Mouse (Mus musculus) heart, postnatal 10 days (tissue): ENCODE measurements around the gene Lsm5. TPM values are rescaled to one million over a fixed set of nuclear protein-coding genes. Genes with fewer than 3 reads are reported as not detected.

Source experiments
- DNase-seq, 2 experiments: peaks; one replicate each; pipeline ENCODE4 v3.0.0; 2021
- intact Hi-C: fragments of 180-260 bp; cut with DNase I; formaldehyde crosslinking; loops from one replicate; pipeline ENCODE4 v1.15.1; 2025
- total RNA-seq, 2 experiments: library from RNA; stranded (reverse); gene quantifications; 2 replicates each; pipeline ENCODE4 v1.2.3; 2021

Lsm5 gene
- total RNA-seq = 10 to 100 TPM; 21.5 to 22.2 TPM

DNA sequence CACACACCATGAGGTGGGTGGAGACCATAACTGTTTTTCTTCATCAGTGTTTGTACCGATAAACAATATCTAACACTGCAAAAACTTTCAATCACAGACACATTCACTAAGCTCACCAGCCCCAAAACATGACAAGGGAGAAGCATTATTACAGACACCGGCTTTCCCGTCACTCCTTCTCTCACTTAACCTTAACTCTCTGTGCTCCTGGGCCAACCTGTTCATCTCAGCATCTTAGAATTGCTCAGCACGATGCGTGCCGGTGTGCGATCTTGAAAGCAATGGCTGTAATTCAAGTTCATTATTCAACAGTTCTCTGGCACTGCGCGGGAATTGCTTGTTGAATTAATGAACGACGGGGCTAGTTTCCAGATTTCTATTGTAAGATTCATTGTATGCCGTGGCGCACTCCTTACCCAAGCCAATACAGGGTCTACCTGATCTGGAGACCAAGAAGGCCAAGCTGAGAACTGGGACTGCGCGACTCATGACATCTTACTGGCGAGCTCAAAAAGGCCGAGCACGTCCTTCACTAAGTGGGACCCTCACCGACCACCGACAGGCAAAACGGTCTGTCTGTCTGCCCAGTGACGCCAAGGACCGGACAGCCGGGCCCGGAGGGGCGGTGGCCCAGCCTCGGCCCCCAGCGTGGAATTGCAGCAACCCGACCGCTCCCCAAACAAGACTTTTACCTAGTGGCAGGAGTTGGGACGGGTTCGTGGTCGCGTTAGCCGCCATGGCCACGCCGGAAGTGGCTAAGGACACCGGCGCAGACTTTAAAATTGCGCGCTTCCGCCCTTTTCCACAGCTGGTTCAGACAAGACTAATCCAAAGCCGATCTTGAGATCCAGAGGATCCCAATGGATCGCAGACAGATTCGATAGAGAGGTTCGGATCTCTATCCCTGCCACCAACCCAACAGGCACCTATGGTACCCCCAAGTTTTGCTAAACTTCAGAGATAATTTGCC lies at the start of gene Lsm5:
TSS of gene Lsm5 (minus strand) at position 780 of the 970 bp plus-strand sequence.
- intact Hi-C loops = no loop called here
- DNase-seq = peak; percentile 90 to 93

DNA sequence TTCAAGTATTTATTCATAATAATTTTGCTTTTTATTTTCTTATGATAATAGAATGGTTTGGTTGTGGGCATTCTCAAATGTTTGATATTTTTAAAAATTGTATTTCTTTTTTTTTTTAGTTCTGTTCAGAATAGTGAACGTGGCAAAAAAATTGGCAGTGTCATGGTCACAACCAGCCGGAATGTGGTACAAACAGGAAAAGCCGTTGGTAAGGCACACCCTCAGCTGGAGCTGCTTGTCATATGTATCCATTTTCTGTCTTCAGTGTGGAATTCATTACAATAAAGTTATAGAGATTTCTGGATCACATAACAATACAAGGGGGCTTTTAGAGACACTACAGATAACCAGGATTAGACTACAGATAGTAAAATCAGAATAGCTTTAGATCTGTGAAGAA lies 49.2 kb upstream of the Lsm5 start:
- DNase-seq = no peak

DNA sequence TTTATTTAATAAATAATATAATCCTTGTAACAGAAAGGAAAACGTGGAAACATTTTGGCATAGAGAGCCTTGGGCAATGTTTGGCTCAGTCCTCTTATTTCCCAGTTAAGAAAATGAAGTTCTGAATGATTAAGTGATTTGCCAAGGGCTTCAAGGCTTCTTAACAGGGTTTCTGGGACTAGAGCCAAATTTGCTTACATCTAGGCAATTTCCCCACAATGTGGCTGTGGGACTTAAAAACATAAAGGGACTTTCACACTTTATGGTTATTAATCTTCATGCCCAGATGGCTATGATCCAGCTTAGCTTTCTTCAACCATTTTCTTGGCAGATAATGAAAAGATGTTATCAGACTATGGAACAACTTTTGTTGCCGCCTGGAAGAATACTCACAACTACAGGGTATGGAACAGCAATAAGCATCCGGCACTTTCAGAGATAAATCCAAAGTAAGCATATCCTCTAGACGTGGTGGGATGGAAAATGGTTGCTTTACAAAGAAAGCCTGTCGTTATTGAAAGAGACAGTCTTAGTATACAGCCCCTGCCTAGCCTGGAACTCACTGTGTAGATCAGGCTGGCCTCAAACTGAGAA lies 41.5 kb upstream of the Lsm5 start:
- intact Hi-C loops = no loop called here

More for the DNA sequence above, 49.2 kb upstream of the Lsm5 start:
- intact Hi-C loops = no loop called here

DNA sequence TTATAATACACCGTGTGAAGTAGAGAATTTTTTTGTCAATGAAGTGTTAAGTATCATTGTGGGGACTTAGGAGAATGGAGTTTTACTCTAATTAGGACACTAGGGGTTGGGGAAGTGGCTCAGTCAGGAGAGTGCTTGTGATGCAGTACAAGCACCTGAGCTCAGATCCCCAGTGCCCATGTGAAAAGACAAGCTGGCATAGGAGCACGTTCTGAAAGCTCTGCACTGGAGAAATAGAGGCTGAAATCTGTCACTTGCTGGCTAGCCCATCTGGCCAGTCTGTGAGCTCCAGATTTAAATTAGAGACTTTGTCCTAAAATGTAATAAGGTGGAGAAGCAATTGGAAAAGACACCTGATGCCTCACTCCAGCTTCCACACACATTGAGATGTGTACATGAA lies 28.0 kb upstream of the Lsm5 start:
- intact Hi-C loops = no loop called here
- DNase-seq = no peak

More for the DNA sequence above, 41.5 kb upstream of the Lsm5 start:
- no peak for DNase-seq

DNA sequence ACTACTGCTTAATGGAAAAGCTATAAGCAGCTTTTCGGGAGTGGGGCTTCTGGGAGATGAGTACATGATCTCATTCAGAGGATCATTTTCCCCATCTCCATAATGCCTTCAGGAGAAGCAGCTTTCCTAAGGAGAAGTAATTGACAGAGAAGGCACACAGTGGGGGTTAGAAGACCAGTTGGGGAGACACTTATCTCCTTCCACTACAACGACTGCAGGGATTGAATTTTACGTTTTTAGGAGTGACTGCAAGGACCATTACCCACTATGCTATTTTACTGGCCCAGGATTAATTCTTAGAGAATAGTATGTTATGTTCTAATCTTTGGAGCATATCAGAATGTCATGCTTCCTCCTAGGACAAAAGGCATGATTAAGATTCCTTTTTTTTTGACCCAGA lies 16.4 kb upstream of the Lsm5 start:
- intact Hi-C loops = no loop called here
- no peak for DNase-seq

DNA sequence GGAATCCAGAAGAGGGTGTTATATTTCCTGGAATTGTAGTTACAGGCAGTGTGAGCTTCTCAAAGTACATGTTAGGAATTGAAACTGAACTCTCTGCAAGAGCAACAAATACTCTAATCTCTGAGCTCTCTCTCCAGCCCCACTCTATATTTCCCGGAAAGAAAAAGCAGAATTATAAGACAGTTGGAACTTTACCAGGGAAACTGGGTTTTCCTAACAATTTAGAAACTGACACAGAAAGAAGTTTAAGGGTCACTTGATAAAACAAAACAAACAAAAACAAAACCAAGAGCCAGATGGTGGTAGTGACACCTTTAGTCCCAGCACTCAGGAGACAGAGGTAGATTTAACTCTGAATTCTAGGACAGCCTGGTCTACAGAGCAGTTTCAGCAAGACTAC lies 14.6 kb upstream of the Lsm5 start:
- DNase-seq = no peak
- intact Hi-C loops = loop anchor here (5.0 to 10.0 kb wide), 2 partner anchors 78 to 986 kb away; partner anchors contain the start of genes Kbtbd2 and Lancl2

DNA sequence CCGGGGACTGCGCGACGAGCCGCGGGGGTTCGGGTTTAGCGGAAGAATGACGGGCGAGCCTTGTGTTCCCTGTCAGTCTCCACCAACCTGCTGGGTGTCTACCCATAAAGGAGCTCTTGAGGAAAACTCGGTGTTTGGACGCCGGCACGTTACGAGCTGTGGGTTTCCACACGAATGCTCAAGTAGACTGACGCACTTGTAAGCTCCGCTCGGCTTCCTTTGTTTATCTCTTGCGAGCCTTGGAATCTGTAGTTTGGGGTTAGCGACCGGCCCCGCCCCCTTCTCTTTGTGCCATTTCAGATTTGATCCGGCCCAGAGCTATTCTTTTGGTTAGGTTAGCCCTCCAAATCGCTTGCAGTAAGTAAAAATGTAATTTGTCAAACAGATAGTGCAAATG lies 10.8 kb upstream of the Lsm5 start:
- DNase-seq = no peak
- intact Hi-C loops = loop anchor here (2.0 to 10.0 kb wide), 3 partner anchors 82 to 990 kb away; partner anchors contain the start of genes Kbtbd2, Lancl2 and Nt5c3

DNA sequence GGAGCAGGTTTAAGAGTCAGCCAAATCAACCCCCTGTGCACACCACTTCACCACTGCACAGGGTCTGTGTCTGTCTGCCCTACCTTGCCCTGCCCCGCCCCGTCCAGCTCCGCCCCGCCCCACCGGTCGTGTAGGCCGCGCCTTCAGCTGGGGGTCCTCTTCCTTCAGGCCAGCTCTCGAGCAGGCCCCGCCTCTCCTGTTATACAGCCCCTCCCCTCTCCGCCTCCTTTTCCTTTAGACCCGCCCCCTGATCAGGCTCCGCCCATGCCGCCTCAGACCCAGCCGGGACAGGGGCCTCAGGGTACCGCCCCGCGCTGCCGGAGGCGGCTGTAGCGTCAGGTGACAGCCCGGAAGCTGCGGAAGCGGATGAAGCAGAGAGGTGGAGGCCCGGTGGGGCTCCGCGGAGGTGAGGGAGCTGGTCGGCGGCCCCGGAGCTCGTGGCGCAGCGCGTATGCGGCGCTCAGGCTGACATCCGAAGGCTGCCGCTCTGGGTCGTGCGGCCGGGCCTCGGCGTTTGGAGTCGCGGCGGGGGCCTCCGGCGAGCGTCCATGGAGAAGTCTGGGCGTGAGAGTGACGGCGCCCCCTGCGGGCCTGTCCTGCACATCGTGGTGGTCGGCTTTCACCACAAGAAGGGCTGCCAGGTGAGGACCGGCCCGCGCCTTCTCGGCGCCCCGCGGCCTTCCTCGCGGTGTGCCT lies 10.2 kb upstream of the Lsm5 start, which contains the start of gene Avl9:
TSS of gene Avl9 (plus strand) at position 326 of the 696 bp plus-strand sequence.
- intact Hi-C loops = loop anchor here (2.0 to 10.0 kb wide), 3 partner anchors 83 to 990 kb away; partner anchors contain the start of genes Kbtbd2, Lancl2 and Nt5c3
- peak; percentile 99 for DNase-seq

DNA sequence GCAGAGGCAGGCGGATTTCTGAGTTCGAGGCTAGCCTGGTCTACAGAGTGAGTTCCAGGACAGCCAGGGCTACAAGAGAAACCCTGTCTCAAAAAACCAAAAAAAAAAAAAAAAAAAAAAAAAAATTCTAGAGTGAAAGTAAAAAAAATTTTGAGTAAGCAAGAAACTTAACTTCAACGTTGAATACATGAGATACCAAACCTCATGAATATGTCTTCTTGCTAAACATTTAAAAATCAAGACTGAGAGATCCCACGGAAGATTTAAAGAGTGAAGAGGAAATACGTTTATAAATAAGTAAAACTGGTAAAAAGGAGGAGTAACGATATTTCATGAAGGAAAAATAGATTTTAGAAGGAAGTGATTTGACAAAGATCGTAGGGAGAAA lies 9.7 kb upstream of the Lsm5 start:
- intact Hi-C loops = loop anchor here (2.0 to 10.0 kb wide), 2 partner anchors 209 to 991 kb away; partner anchors contain the start of genes Lancl2 and Nt5c3
- DNase-seq = no peak

DNA sequence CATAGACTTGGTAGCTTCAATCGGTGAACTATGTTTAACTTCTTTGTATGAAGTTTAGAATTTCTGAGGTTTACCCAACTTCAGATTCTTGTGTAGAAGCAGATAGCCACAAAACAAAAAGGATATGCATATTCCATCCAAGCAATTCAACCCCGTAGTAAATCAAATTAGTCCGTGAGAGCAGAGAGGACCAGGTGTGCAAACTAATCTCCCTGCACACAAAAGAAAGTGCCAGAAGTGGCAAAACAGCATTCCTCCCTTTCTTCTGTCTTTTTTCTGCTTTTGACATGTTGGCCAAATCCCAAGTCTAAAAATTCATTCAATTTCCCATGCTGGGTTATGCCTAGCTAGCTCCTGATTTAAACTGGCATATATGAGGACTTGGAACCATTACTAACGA lies 12.1 kb downstream of the Lsm5 start:
- no peak for DNase-seq
- intact Hi-C loops = loop anchor here (5.0 kb wide), 1 partner anchor 85 kb away; no protein-coding TSS in a partner anchor

DNA sequence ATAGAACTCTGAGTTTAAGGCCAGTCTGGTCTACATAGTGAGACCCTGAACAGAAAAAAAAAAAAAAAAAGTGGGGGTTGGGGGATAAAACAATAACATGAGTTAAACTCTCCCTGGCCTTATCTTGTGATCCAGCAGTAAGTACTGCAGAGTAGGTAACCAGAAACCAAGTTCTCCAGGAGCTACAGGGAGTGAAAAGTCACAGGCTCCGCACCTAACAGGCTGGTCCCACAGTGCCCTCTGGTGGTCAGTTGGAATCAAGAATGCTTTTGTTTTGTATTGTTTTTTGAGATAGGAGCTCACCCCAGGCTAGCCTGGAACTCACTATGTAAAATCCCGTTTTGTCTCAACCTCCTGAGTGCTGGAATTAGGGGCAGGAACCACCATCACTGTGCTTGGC lies 13.3 kb downstream of the Lsm5 start:
- intact Hi-C loops = loop anchor here (1.0 to 5.0 kb wide), 2 partner anchors 84 to 210 kb away; no protein-coding TSS in a partner anchor
- DNase-seq = peak; percentile 67 to 85

DNA sequence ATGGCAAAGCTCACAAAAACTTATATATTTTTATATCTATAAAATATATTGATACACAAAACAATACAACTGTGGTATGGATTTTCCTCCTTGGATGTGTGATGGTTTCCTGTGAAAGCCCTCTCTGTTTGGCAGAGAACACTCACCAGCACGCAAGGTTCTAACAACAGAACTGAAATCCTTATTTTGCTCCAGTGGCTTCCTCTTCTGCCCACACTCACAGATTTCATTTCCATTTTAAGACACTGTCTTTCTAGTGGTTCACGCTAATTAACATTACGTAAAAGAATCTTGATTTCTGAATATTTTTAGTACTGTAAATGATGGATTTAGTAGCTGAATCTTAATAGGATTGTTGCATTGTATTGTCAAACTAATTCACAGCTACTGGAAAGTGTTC lies 16.3 kb downstream of the Lsm5 start:
- DNase-seq = no peak
- intact Hi-C loops = loop anchor here (5.0 to 10.0 kb wide), 2 partner anchors 66 to 623 kb away; no protein-coding TSS in a partner anchor

DNA sequence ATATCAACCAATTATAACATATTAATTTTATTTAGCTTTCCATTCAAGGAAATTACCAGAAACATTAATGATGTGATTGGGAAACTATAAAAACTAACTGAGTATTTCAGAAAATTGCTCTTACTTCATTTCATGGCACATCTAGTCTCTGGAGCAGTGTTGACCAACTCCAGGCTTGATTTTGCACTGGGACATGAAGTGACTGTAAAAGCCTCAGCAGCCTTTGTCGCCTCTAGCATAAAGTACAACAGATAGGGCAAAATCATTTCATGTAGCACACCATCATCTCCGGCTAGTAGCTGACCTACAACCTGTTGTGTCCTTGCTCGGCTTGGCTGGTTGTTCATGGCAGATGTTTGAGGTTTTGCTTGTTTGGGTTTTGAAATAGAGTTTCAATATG lies 40.1 kb downstream of the Lsm5 start:
- no peak for DNase-seq
- intact Hi-C loops = no loop called here

DNA sequence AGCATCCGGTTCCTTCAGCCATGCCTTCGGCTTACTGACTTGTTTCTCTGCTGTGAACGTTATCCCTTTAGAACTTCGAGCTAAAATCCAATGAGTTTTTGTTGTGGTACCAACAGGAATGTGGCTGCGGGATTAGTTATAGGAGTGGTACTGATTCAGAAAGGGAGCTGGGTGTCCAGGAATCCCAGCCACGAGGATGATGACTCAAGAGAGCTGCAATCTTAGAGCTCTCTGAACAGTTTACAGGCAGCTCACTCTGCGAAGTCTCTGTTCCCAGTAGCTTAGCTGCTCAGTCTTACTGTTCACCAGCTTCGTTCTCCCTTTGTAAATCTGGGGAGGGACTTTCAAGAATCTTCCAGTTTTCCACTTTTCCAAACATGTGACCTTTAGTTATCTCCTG lies 49.1 kb downstream of the Lsm5 start:
- intact Hi-C loops = no loop called here

DNA sequence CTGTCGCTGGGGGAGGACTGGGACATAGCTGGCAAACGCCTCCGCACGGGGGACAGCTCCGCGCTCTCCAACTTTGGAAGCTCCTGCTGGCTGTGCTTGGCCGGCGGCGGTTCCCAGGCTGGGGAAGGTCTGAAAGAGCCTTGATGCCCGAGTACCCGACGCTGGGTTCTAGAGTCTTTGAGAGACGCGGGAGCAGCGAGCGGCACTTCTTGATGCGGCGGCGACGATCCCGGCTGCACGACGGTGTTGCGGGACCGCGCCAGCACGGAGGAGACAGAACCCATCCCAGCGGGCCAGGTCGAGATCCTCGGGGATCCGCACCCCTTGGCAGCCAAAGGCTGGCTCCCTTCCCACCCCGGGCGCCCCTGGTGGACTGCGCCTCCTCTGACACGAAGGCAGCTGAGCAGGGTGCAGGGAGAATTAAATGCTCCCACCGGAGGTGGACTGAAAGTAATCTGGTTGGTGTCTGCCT lies 52.4 kb downstream of the Lsm5 start:
- intact Hi-C loops = no loop called here
- peak; percentile 3 to 13 for DNase-seq

More for the DNA sequence above, 49.1 kb downstream of the Lsm5 start:
- DNase-seq = no peak

Other genes starting within 250 kb of the Lsm5 start
- gene Pde1c, start 135.6 kb downstream of the Lsm5 start, total RNA-seq = 10 to 100 TPM; 93.8 to 96.8 TPM
- gene Avl9, start 10.2 kb upstream of the Lsm5 start, total RNA-seq = 1 to 10 TPM; 7.9 to 9.1 TPM
- 10 to 100 TPM; 38.3 to 43.1 TPM for gene Kbtbd2, start 93.1 kb upstream of the Lsm5 start, total RNA-seq
- gene Fkbp9, start 127.3 kb upstream of the Lsm5 start, total RNA-seq = 100 to 1,000 TPM; 132 to 136 TPM
- gene Nt5c3, start 219.2 kb upstream of the Lsm5 start, total RNA-seq = 10 to 100 TPM; 55.7 to 70.7 TPM
- gene Vmn1r4, start 219.3 kb upstream of the Lsm5 start, total RNA-seq = under 1 TPM in 1 of 2 experiments, not detected in 1; 0.17 TPM